Mouse (Mus musculus) gastrocnemius, postnatal 10 days (tissue): ENCODE data around the gene Plekhh2. TPM values are rescaled to one million over a fixed set of nuclear protein-coding genes. Genes with fewer than 3 reads are reported as not detected.

Experiments
- DNase-seq: peaks from one replicate; pipeline ENCODE4 v3.0.0; 2021; ENCODE audit warnings: mixed read lengths
- total RNA-seq, 2 experiments: library from RNA; stranded (reverse); gene quantifications; 2 replicates each; pipeline ENCODE4 v1.2.3; 2021

Plekhh2 gene
- total RNA-seq, 2 experiments from 2014 or later, result 8.1 to 9.0 TPM

DNA sequence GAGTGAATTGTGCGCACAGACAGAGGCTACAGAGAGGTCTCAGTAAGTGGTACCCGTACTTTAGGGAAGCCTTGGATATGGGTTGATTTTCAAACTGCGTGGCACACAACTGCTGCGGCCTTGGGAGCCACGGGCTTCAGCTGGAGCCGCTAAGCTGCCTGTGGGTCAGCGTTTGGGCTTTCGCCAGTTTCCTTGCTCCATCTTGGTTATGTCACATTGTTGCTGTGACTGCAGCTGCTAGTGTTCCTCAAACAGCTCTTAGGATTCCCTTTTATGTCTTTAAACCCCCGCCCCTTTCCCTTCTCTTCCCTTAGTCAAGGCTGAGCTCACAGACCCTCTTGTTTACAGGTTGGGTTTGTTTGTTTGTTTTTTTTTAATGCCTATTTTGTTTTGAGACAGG, 61.6 kb downstream of the Plekhh2 start:
- DNase-seq, result peak; percentile 52

DNA sequence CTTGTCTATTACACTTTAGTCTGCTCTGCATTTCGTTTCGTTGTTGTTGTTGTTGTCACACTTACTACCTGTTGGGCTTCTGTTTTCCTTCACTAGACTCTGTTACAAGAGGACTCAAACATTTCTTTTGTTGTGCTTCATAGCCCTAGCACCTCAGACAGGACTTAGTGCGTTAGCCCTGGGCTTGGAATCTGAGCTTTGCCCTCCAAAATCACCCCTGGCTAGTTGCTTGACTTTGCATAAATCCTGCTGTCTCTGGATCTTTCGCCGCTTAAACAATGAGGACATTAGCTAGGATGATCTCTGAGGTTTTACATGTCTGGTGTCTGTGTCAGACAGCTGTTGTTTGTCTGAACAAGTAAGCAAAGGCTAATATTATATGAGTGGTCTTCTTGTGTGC, 62.2 kb downstream of the Plekhh2 start:
- DNase-seq, result no peak

DNA sequence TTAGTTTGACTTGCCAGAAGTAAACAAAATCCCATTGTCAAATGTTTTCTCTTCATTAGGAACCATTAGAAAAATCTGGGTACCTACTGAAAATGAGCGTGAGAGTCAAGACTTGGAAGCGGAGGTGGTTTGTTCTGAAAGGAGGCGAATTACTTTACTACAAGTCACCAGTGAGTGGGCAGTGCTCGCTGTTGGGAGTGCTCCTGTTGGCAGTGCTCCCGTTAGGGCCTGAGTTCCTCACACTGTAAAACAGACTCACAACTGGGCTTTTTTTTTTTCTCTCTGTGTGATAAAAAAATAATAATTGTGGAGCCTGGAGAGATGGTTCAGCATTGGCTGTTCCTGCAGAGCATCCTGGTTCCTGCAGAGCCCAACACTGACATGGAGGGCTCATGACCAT, 63.4 kb downstream of the Plekhh2 start:
- no peak for DNase-seq

GRCm38 (mm10) chr17:84576621-84577293, 65.1 kb downstream of the Plekhh2 start:
- no peak for DNase-seq

GRCm38 (mm10) chr17:84579249-84579648, 67.6 kb downstream of the Plekhh2 start:
- DNase-seq, result no peak

DNA sequence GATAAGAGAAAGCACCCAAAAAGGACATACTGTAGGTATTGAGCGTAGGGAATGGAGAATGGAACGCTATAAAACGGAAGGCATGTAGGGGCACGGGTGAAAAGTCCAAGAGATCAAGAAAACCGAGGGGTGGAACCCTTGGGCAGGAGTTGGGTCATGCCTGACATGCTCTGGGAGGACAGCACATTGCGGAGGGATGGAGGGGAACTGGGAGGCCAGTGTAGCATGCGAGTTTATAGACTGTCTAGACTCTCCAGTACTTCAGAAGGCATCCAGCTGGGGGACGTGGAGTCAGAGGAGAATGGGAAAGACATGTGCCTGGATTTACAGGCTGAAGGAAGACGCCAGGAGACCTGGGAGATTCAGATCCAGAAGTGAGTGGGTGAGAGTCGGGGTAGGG, 68.1 kb downstream of the Plekhh2 start:
- no peak for DNase-seq

- no peak for DNase-seq
Measured at GRCm38 (mm10) chr17:84580821-84581220, 69.1 kb downstream of the Plekhh2 start.

DNA sequence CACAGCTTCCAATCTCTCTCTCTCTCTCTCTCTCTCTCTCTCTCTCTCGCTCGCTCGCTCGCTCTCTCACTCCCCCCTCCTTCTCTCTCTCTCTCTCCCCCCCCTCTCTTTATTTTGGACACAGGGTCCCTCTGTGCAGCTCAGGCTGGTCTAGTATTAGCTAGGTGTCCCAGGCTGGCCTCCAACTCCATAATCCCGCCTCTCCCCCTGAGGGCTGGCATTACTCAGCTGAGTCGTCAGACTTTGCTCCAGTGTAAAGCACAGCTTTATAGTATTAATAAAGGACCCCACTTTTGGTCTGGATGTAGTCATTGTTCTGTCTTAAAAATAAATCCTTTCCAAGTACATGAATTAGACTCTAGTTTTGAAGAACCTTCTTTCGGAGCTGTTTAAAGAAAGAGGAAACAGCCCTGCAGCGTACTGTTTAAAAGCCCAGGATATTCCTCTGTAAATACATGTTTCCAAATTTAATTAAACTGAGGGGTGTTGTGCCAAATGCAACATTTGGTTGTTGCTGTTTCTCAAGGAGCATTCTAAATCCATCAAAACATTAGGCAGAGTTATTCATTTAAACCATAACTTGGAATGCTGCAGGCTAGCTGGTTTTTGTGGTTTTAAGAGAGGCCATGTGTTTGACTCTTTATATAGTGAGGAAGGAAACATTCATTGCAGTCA, 70.2 kb downstream of the Plekhh2 start:
- no peak for DNase-seq

- no peak for DNase-seq
Measured at GRCm38 (mm10) chr17:84584107-84584506, 72.4 kb downstream of the Plekhh2 start.

- DNase-seq, result peak; percentile 41
Measured at GRCm38 (mm10) chr17:84585104-84585503, 73.4 kb downstream of the Plekhh2 start.

GRCm38 (mm10) chr17:84590065-84590464, 78.4 kb downstream of the Plekhh2 start:
- DNase-seq, result no peak

- no peak for DNase-seq
Measured at GRCm38 (mm10) chr17:84591431-84592150, 79.9 kb downstream of the Plekhh2 start.

DNA sequence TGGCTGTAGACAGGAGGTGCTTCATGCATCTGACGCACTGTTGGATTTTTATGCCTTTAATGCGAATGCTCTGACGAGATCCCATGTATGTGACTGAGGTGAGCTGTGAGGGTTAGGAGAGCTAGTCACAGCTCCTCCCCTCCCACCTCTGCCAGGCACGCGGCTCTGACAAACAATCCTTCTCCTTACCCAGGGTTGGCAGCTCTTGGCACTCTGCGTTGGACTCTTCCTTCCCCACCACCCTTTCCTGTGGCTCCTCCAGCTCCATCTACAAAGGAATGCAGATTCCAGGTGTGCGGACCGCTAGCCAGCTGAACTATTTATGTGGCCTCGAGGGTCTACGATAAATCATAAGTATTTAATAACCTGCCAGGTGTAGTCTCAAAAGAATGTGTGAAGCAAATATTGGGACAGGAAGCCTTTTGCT, 84.3 kb downstream of the Plekhh2 start:
- no peak for DNase-seq

GRCm38 (mm10) chr17:84596501-84596900, 84.8 kb downstream of the Plekhh2 start:
- no peak for DNase-seq

GRCm38 (mm10) chr17:84597859-84598258, 86.2 kb downstream of the Plekhh2 start:
- no peak for DNase-seq

GRCm38 (mm10) chr17:84598928-84599327, 87.2 kb downstream of the Plekhh2 start:
- DNase-seq, result no peak

DNA sequence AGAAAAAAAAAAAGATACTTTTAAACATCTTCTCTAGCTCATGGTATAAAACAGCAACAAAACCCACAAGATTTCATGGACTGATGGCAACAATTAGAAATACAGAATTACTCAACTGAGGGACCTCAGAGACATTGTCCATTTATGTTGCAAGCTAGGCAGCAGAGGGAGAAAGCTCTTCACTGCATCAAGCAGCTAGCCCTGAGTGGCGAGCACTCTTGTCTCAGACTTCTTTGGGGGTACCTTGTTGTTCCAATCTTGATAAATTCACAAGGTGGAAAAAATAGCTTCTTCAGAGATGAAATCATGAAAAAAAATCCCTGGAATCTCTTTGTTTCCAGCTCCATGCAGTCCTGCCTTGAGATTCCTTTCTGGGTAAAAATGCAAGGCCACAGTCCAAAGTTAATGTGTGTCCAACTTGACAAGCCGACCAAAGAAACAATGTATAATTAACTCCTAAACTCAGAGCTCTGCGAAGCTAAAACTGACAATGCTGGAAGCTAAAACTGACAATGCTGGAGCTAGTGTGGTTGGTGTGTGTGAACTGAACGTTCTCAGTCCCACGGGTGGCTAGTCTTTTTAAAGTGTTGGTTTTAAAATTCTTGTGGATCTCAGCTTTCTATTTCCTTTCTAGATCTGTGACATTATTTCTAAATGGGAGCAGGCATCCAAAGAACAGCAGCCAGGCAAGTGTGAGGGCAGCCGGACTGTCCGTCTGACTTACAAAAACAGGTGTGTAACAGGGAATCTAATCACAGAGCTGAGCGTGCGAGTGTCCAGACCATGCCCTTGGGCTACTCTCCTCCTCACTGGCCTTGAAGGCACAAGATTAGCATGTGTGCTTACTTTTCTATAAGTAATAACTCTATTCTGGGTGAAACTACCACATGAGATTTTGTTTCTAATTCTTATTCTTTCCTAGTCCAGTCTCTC, 88.6 kb downstream of the Plekhh2 start:
- DNase-seq, result no peak

GRCm38 (mm10) chr17:84601805-84602204, 90.1 kb downstream of the Plekhh2 start:
- DNase-seq, result no peak

GRCm38 (mm10) chr17:84603202-84603627, 91.5 kb downstream of the Plekhh2 start:
- no peak for DNase-seq

DNA sequence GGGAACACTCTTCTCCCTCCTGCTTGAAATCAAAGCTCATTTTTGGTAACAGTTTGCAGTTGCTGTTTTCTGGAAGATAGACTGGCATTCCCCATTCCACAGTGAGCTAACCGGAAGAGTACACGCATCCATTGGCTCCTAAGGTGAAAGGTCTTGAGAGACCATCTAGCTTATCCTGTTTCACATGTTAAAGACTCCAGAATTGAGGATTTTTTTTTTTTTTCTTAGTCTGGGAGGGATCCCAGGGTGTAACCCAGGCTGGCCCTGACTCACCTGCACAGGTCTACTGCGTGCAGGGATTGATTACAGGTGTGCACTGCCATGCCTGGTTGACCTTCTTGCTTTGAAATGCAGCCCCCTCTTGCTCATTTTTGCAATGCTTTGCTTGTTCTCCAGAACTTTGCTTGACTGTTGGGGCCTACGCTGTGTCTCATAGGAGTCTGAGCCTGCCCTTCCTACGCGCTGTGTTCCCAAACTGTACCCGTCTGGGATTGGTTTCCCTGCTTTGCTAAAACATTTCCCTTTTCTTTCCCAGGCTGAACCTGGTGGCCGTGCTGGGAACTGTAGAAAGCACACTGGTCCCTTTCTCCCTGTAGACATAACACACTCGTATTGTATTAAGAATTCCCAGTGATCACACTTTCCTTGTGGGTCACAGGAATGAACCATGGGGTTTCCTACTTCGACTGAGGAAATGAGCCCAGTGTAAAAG, 92.2 kb downstream of the Plekhh2 start:
- DNase-seq, result no peak

DNA sequence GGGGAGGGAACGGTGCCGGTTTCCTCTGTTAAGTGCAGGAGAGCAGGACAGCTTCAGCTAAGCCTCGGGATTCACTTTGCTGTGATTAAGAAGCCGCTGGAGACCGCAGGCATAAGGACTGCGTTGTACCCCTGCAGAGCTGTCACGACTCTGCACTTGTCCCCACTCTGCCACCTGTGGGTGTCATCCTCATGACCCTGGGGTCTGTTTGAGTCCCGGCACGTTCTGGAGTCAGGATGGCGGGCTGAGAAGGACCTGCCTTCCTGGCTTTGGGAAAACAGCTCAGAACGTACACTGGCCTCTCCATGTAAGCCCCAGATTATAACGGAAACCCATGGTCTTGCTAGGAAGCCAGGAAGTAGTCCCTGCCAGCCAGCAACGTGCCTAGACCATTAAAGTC, 95.3 kb downstream of the Plekhh2 start:
- DNase-seq, result no peak

GRCm38 (mm10) chr17:84607617-84608016, 95.9 kb downstream of the Plekhh2 start:
- DNase-seq, result no peak
